Mouse (Mus musculus) liver, embryonic 14.5 days (tissue): Measurements from ENCODE around the gene Acsm4.

Experiments used
- CTCF ChIP-seq: IDR thresholded peaks from 2 replicates; pipeline ENCODE4 v1.5.1; 2016; ENCODE audit warnings: antibody characterized with exemption, low read depth, control low read depth
- EP300 ChIP-seq: IDR thresholded peaks from 2 replicates; pipeline ENCODE4 v1.6.1; 2016; ENCODE audit warnings: antibody characterized with exemption, low read depth

DNA sequence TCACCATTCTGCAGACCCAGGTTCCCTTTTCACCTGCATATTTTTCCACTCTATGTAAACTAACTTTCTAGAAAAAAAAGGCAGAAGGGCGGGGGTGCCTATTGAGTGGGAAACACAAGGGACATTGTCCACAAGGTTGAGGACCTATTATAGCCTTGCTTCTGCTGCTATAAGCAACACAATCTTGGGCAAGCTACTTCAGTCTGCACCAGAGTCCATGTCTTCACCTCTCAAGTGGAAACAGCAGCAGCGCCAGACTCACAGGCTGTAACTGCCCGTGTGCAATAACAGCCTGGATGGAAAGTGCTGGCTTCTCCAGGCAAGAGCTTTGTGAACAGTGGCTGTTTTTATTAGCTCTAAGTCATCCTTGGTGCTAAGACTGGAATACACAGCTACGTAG is 2.5 kb downstream of the Acsm4 start:
- no peak for TF ChIP-seq EP300
- TF ChIP-seq CTCF = no peak
